Mouse (Mus musculus): ENCODE results near the gene Ubqln3.

Ubqln3 gene

GRCm38 (mm10) chr7:104143179-104143578, at the start of gene Ubqln3:
Gene Ubqln3, minus strand, starts transcription at chr7:104143279.
- DNase-seq = no peak

GRCm38 (mm10) chr7:104191275-104191674, 48.2 kb upstream of the Ubqln3 start:
- DNase-seq = no peak

DNA sequence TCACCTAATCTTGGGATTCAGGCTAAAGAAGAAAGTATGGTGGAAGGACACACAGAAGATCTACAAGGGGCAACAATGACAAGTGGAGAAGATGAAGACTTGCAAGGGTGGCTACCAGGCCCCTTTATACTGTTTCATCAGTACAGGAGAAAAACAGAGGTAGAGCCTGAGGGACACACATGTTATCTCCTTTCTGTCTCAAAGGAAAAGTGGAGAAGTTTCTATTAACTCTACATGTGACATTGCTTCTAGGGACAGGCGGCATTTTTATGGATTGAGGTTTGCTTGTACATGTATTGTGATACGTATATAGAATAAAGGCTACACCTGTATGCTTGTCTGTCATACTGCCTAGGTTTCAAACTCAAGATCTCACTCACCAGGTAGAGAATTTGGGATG, 40.2 kb upstream of the Ubqln3 start, which contains the start of gene Olfr648:
Olfr648 (minus strand) TSS at position 101 of the 400 bp plus-strand sequence.
- DNase-seq = no peak

DNA sequence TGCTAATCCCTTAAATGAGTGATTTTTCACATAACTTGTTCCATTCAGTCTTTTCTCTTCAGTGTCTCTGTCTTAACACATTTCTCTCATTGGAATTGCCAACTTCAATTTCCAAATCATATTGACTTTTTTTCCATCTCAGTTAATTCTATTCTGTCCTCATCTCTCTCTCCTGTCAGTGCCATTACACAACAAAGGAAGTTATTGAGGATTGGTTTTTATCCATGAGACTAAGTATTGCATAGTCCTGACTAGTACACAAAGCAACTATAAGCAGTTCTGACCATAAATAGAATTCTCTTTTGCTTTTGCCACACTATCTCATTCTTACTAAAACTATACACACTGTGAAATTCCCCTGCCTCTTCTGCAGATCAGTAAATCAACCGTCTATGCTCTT, 36.0 kb upstream of the Ubqln3 start:
- no peak for DNase-seq

DNA sequence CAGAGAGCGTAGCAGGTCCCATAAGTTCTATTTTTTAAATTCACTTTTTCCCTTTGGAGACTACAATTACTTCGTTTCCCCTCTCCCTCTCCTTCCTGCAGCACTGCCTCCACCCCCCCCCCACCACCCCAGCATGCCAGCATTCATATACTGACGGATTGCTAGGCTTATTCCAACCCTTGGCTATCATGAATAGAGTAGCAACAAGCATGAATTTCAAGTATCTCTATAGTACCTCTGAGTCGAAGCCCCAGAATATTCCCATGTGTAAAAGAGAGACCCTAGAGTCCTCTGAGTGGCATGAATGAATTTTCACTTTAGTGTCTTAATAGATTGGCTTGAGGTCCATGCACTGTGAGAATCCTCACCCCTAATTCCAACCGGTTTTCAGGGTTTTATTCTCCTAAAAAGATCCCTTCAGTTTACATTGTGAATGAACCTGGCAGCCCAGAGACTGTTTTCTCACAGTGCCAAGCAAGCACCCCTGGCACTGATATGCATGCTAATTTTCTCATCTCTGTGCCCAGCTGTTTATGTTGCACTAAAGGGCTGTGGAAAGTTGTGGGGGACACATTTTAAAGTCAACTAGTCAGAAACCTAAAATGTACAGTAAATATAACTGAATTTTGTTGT, 35.5 kb upstream of the Ubqln3 start:
- DNase-seq = no peak

DNA sequence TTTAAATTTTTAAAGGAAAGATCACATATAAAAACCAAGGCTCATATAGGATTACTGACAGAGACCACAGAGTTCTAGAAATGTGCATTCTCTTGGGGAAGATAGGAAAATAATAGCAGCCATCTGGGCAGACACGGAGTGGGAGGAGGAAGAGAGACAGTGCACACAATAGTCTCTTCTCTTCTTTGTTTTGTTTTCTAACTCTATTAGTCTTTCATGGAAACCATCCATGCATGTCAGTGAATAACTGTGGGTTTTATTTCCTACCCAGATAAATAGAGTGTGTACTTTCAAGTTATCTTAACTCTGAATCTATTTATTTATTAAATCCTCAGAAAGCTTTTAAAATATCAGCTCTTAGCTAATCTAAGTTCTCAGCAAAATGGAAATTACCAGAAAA, 32.0 kb upstream of the Ubqln3 start:
- no peak for DNase-seq

GRCm38 (mm10) chr7:104169634-104170204, 26.6 kb upstream of the Ubqln3 start:
- DNase-seq = no peak

DNA sequence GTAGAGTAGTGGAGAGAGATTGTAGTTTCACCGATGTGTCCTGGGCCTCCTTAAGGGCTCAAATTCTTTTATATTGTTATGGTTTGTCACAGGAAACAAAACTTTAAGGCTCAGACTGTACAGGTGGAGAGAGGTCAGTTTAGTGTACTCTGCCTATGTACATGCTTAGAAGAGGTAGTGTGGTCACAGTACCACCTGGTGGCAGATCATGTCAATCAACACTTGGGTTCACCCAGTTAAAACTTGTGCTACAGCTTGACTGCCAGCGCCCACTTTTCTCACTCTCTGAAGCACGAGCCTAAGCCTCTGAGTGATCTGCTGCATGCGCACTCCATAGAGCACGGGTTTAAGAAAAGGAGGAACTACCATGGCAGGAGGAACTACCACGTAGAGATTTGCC, 24.0 kb upstream of the Ubqln3 start:
- DNase-seq = no peak

- no peak for DNase-seq
Observed at GRCm38 (mm10) chr7:104150456-104150855, 7.4 kb upstream of the Ubqln3 start, which contains the start of gene Ubqlnl. Gene Ubqlnl, minus strand, starts transcription at chr7:104150556.

DNA sequence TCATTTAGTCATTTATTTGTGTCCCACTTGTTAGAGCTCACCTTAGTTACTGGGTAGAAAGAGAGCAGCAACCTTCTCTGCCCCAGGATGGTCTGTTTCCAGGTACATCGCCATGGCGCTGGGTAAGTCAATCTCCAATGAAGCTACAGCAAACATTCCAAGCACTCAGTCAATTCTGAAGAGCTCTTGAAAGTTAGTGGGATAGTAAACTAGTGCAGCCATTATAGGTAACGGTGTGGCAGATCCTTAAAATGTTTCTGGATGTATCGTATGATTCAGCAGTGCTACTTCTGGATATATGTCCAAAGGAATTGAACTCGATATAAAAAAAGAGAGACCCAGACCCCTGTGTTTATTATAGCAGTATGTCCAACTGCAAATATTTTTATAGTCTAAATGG, 5.8 kb downstream of the Ubqln3 start, which contains the start of gene Olfr643:
Olfr643 (minus strand) TSS at position 101 of the 400 bp plus-strand sequence.
- DNase-seq = no peak

GRCm38 (mm10) chr7:104129726-104130125, 13.4 kb downstream of the Ubqln3 start, which contains the start of gene Ubqln5:
Gene Ubqln5, minus strand, starts transcription at chr7:104129826.
- no peak for DNase-seq

- DNase-seq = no peak
Observed at GRCm38 (mm10) chr7:104104757-104104972, 38.4 kb downstream of the Ubqln3 start, which contains the start of gene Olfr646. Gene Olfr646, plus strand, starts transcription at chr7:104104873.

GRCm38 (mm10) chr7:104103913-104104756, 38.9 kb downstream of the Ubqln3 start:
- no peak for DNase-seq
